Mouse (Mus musculus): Measurements from ENCODE around the gene Eef1e1.

GRCm38 (mm10) chr13:38649069-38649468, 9.8 kb downstream of the Eef1e1 start:
- TF ChIP-seq POLR2A (IDR thresholded peaks at IDR 0.05; ENCODE audit: control insufficient read depth, extremely low read depth, insufficient read depth, low read length, poor library complexity) (no peak), CTCF (IDR thresholded peaks at IDR 0.05; ENCODE audit: borderline replicate concordance, control insufficient read depth, extremely low read depth, insufficient read depth, low read length, poor library complexity) (no peak)
